Mouse (Mus musculus): Measurements from ENCODE around the gene Gm7233.
"Not testable (repeated sequence)": the region's sequence is repeated elsewhere in the genome, so short reads cannot be mapped to it uniquely, and the experiment has no call there.

DNA sequence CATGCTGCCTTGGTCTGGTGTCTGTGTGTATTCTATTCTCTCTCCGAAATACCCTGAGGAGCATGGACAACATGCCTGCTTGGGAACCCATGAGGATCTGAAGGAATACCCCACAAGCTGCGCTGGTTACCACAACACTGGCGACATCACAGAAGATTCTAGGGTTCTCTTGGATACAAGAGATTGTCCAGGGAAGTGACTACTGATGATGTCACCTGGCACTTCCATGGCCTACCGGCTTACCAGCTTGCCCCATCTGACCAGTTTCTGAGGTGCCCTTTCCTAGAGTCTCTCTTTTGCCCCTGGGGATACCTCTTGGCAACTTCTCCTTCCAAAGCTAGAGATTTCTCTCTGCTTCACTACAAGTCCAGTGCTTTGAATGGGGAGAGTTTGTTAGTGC lies 55.5 kb downstream of the Gm7233 start, which contains the start of gene Gm8122:
- not testable (repeated sequence) for TF ChIP-seq CTCF, POLR2A (IDR thresholded peaks at IDR 0.05; ENCODE audit: extremely low read depth, insufficient read depth, low read length)

All from cortical plate, adult 2 months (tissue).